Mouse (Mus musculus): Measurements from ENCODE around the gene Trappc1. TPM values are rescaled to one million over a fixed set of nuclear protein-coding genes. Genes with fewer than 3 reads are reported as not detected.
A peak's percentile ranks its signal among the peaks of the same experiment; 100 is the strongest.

The Trappc1 gene
- total RNA-seq, 2 experiments from 2014 or later: 59.0 to 60.5 TPM

DNA sequence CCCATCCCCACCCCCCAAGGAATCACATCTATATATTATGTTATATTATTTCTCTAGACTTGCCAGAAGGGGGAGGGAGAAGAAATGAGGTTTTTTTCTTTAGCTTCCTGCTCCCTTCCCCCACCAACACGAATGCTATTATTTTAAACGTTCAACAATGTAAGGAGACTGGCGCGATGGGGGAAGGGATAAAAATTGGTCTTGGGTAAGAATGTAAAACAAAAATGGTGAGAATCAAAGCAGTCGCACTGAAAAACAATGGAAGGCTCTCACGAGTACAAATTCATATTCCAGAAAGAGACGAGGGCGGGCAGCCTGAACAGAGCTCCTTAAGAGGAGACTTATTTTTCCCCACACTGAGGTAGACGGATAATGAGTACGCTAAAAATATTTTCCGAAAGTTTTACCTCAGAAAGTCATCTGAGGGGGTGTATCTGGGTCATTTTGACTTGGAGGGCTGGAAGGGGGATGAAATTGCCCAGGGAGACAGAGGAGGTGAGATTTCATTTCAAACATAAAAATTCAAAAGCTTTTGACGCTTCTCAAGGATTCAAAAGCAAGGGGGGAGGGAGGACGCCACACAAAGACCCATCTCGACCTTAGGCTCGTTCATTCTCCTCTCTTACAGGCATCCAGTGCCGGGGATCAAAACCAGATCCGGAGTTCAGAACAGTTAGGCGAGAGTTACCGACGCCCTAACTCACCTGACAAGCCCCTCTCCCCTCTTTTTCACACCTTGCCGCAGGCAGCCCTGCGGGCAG lies 43.3 kb downstream of the Trappc1 start:
- peak; percentile 47 to 69 for DNase-seq (ENCODE audit: low spot score in 2 of 2)
- intact Hi-C loops (cut with DNase I): loop anchor here (2.0 to 5.0 kb wide), 3 partner anchors 45 to 270 kb away; partner anchors contain the start of genes Cntrob, Per1 and Trappc1

DNA sequence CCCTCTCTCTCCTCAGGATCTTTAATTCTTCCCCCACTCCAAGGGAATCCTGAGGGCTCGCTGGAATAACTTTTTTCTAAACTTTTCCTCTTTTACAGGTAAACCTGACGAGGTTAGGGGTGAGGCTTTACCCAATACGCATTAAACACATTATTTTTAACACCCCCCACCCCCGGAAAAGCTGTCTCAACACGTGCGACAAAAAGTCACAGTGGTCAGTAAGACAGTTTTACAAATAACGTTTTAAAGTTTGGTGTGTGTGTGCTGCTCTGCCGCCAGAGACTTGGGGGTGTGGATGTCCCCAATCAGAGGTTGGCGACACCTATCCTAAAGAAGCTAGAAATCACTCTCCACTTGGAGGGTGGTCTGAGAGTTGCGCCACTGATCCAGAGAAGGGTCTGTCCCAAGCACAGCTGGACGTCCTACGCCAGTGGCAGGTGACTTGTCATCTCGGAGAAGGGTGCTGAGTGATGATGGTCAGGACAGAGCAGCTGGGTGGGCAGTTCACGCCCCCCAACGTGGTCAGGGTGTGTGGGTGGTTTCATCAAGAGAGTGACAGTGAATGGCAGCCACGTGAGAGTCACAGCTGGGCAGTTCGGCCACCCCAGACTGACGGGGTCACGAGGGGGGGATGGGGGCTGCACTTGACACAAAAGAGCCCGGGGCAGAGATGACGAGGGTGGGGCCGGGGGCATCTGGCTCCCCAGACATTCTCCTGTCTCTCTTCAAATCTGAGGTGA lies 44.0 kb downstream of the Trappc1 start:
- DNase-seq (ENCODE audit: low spot score in 2 of 2): no peak
- intact Hi-C loops (cut with DNase I): loop anchor here (2.0 to 5.0 kb wide), 3 partner anchors 45 to 270 kb away; partner anchors contain the start of genes Cntrob, Per1 and Trappc1

DNA sequence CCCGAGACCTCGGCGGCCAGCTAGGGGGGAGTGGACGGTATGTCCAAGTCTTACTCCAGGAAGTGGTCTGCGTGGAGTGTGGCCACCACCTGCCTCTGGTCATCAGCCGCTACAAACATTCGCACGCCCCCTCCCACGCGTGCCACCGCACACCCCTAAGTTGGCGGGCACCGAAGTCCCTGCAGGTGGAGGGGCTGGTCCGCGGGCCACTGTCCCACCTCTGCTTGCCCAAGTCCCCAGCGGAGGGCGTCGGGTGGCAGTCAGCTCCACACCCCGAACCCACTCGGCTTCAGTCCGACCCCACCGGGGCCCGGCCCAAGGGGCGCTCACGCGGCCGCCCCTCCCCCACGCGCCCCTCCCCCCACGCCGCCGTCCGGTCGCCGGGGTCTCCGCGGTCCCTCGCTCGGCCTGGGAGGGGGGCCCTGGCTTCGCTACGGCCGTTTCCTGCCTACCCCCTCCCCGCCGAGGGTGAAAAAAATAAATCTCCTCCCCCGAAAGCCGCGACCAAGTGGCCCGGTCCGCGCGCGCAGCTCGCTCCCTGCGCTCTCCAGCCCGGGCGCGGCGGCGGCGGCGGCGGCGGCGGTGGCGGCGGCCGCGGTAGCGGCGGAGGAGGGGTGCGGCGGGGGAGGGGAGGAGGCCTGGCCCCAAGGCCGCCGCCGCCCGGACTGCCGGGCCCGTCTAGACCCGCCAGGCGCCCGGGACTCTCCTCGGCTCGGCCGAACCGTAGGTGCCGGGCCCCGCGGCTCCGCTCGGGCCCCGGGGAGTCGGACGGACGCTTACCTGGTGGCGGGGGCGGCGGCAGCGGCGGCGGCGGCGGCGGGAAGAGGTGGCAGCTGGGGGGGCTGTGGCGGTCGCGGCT lies 44.8 kb downstream of the Trappc1 start:
- peak in 1 of 2 experiments; percentile 34 for DNase-seq (ENCODE audit: low spot score in 2 of 2)
- intact Hi-C loops (cut with DNase I): loop anchor here (5.0 kb wide), 2 partner anchors 46 to 271 kb away; partner anchors contain the start of genes Cntrob, Per1 and Trappc1

DNA sequence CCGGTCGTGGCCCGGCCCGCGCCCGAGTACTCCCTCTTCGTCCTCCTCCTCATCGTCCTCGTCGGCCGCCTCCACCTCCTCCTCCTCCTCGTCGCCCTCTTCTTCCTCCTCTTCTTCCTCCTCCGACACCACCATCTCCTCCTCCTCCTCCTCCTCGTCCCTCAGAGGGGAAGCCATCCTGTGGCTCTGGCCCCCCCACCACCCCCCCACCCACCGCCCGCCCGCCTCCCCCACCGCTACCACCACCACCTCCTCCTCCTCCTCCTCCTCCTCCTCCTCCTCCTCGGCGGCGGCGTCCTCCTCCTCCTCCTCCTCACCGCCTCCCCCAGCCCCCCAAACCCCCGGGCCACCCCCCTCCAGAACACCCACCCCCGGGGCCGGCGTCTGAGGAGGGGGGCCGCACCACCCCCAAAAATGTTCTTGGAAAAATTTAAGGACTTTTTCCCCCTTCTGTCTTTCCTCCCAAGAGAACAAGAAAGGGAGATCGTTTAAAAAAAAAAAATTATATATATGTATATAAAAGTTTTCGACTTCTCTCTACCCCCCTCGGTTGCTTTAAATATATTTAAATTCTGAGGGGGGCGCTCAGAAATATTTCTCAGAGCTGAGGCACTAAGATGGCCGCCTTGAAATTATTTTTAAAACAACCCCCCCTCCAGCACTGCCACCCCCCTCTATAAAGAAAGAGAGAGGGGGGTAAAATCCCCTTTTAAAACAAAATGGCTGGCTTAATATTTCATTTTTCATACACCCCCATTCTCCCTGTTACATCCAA lies 45.6 kb downstream of the Trappc1 start, which contains the start of gene Chd3:
TSS of gene Chd3 (minus strand) at position 192 of the 775 bp plus-strand sequence.
- no peak for DNase-seq (ENCODE audit: low spot score in 2 of 2)

DNA sequence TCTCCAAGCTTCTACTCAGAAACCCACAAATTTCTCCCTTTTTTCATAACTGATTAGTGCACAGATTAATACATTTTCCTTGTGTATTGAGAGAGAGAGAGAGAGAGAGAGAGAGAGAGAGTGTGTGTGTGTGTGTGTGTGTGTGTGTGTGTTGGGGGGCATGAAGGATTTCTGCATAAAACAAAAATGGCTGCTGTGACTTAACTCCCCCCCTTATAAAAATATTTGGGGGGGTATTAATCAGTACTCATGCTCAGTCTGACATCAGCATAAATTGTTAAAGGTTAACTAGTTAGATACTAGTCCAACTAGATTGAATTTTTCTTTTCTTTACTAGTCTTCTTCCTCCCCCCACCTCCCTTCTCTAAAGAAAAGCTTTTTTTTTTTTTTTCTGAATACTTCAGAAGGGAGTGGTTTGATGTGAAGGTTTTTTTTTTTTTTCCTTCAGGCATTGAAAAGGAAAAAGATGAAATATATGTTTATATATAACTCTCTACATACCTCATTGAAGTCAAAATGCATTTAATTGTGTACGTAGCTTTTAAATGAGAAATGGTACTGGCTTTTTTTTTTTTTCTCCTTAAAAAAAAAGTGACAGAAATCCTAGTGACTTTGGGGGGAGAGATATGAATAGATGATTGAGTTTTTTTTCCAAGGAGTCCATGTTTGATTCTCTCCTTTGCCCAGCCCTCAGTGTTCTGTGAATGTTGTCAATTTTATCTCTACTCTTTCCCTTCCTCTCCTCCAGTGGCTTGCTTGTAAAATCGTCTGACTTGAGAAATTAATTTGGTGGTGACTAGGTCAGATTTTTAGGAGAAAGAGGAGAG lies 46.4 kb downstream of the Trappc1 start:
- DNase-seq (ENCODE audit: low spot score in 2 of 2): no peak
- intact Hi-C loops (cut with DNase I): loop anchor here (5.0 kb wide), 2 partner anchors 48 to 273 kb away; partner anchors contain the start of genes Cntrob, Per1 and Trappc1

More for the DNA sequence above, 45.6 kb downstream of the Trappc1 start, which contains the start of gene Chd3:
- intact Hi-C loops (cut with DNase I): loop anchor here (5.0 kb wide), 2 partner anchors 47 to 272 kb away; partner anchors contain the start of genes Cntrob, Per1 and Trappc1

DNA sequence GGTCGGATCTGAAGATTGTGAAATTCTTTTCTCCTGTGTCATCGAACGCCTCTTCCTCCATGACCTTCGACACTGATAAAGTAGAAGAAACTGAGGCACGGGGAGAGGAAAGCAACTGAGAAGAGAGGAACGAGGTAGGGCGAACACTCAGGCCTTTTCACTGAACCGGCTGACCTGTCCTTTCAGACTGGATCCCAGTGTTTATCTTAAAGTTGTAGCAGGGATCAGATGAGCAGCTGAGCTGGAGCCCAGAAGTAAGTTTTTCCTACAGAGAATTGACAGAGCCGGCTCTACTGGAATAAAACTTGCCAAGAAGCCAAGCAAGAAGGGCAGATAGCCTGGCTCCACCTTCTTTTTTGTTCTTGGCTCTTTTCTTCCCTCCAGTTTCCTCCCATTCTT lies 47.0 kb downstream of the Trappc1 start:
- intact Hi-C loops (cut with DNase I): no loop called here
- no peak for DNase-seq (ENCODE audit: low spot score in 2 of 2)

DNA sequence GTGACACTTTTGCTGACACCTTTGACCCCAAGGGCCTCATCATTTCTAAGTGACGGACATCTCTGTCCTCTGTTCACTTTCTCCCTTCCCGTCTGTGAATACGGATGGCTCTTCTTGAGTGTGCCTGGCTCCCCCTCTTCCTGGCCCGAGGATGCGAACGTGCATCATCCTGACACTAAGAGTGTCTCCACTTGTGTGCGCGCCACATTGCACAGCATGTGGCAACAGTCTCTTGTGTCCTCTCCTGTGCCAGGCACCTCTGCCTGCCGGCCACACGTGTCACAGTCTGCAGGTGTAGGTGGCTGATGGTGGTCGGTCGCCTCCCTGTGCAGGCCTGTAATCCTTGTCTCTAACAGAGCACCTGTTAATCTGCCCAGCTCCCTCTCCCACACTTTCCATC lies 47.8 kb downstream of the Trappc1 start:
- intact Hi-C loops (cut with DNase I): no loop called here
- DNase-seq (ENCODE audit: low spot score in 2 of 2): no peak

DNA sequence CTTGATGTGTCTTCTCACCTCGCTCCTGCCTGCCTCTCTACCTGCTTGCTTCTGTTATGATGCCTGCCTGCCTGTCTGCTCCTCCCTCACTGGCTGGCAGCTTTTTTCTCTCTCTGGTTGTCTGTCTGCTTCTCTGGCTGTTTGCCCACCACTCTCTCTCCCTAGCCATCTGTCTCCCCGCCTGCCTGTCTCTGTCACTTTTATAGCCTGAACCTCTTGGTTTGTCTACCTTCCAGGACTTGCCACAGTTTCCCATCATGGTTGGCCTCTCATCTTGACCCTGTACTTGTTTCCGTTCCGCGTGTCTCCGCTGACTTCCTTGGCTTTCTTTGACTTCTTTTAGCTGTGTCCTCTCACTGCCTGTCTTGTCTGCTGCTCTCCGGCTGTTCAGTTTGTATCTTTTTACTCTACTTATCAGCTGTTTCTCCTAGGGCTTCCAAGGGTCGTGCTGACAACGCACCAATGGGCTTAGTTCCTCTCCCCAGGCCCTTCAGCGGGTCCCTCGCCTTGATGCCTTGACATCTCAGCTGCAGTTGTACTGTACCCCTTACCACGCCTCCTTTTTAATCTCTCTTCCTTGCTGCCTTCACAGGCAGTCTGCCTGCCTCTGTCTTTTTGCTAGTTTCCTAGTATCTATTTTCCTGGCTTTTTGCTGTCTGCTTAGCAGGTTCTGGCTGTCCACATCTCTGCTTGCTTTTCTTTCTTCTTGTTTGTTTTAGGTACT lies 48.4 kb downstream of the Trappc1 start:
- DNase-seq (ENCODE audit: low spot score in 2 of 2): peak; percentile 64 to 84
- intact Hi-C loops (cut with DNase I): no loop called here

DNA sequence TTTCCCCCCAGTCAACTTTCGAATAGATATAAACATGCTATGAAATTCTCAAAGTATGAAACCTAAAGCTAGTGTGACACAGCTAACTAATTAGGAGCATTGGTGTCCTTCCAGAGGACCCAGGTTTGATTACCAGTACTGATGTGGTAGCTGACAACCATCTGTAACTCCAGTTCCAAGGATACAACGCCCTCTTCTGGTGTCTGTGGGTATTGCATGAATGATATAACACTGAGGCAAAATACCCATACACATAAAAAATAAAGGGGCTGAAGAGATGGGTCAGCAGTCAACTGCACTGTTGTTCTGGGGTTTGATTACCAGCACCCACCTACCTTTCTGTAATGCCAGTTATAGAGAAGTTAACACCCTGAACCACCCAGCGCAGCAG lies 49.0 kb downstream of the Trappc1 start:
- intact Hi-C loops (cut with DNase I): no loop called here
- no peak for DNase-seq (ENCODE audit: low spot score in 2 of 2)

DNA sequence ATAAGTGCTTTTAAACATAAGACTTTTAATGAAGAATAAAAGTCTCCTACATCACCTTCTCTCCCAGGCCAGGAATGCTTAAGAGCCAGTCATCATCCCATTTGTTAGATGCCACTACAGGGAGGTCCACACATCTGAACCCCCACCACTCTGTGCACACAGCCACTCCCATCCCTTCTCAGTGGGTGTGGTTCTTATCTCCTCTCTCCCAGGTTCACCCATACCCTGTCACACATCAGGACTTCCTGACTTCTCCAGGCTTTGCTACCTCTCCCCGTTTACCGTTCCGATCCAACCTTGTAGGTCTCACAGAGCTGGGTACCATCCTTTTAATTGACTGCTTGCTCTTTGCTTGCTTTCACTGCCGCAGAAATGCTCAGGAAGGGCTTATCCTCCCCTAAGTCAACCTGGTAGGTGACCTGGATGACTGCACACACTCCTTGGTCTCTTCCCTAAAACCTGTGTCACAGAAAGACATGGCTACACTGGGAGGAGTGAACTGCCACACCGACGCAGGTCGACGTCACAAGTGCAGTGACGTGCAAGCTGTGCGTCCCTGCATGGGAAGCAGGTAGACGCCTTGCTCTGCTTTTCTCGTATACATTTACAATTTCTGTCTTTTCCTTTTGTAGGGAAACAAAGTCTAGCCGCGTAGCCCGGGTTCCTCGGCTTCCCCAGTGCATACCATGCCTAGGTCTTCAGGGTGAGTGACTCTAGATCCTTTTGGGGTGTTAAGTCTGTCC lies 49.6 kb downstream of the Trappc1 start:
- no peak for DNase-seq (ENCODE audit: low spot score in 2 of 2)
- intact Hi-C loops (cut with DNase I): no loop called here

Other genes with a start within 250 kb of the Trappc1 start
- 1,000 to 10,000 TPM; 1,099 to 1,151 TPM for gene Vamp2, start 235.5 kb upstream of the Trappc1 start, total RNA-seq (2021)
- 100 to 1,000 TPM in 1 of 2 experiments, 10 to 100 TPM in 1; 98.9 to 108 TPM for gene Per1, start 228.8 kb upstream of the Trappc1 start, total RNA-seq (2021)
- under 1 TPM; 0.39 to 0.48 TPM for gene Hes7, start 203.6 kb upstream of the Trappc1 start, total RNA-seq (2021)
- gene 9130213A22Rik, start 201.4 kb upstream of the Trappc1 start, total RNA-seq (2021): 1 to 10 TPM in 1 of 2 experiments, under 1 TPM in 1; 0.44 to 1.1 TPM
- gene Aloxe3, start 198.1 kb upstream of the Trappc1 start, total RNA-seq (2021): 1 to 10 TPM; 3.1 to 6.4 TPM
- 1 to 10 TPM; 3.1 to 6.6 TPM for gene Alox12b, start 167.0 kb upstream of the Trappc1 start, total RNA-seq (2021)
- 1 to 10 TPM; 3.6 to 5.1 TPM for gene Alox8, start 126.1 kb upstream of the Trappc1 start, total RNA-seq (2021)
- gene Gucy2e, start 86.9 kb upstream of the Trappc1 start, total RNA-seq (2021): under 1 TPM; 0.80 to 0.94 TPM
- gene Cntrob, start 205 bp upstream of the Trappc1 start, total RNA-seq (2021): 10 to 100 TPM; 14.2 to 18.3 TPM
- 10 to 100 TPM; 67.1 to 68.0 TPM for gene Kcnab3, start 2.3 kb downstream of the Trappc1 start, total RNA-seq (2021)
- gene Rnf227, start 16.5 kb downstream of the Trappc1 start, total RNA-seq (2021): 100 to 1,000 TPM; 141 to 143 TPM
- 100 to 1,000 TPM; 449 to 474 TPM for gene Chd3, start 45.4 kb downstream of the Trappc1 start, total RNA-seq (2021)
- 100 to 1,000 TPM; 105 to 109 TPM for gene Naa38, start 71.5 kb downstream of the Trappc1 start, total RNA-seq (2021)
- gene Cyb5d1, start 71.7 kb downstream of the Trappc1 start, total RNA-seq (2021): 10 to 100 TPM; 35.9 to 41.3 TPM
- 1 to 10 TPM; 3.6 to 3.8 TPM for gene Tmem88, start 74.3 kb downstream of the Trappc1 start, total RNA-seq (2021)
- 10 to 100 TPM; 23.3 to 25.3 TPM for gene Kdm6b, start 89.7 kb downstream of the Trappc1 start, total RNA-seq (2021)
- 1 to 10 TPM; 3.0 to 3.6 TPM for gene Dnah2, start 225.1 kb downstream of the Trappc1 start, total RNA-seq (2021)
- 10 to 100 TPM; 57.5 to 60.4 TPM for gene Efnb3, start 236.2 kb downstream of the Trappc1 start, total RNA-seq (2021)